In genomic region chr7:133636738-133637352, GRCm38 (mm10) we compare ENCODE assay signal across 9 mouse cellular contexts. TPM values are rescaled to one million over a fixed set of nuclear protein-coding genes. Genes with fewer than 3 reads are reported as not detected.
A peak's percentile ranks its signal among the peaks of the same experiment; 100 is the strongest.
DNase-seq lines count a peak whose midpoint lies in the region; ATAC-seq and TF ChIP-seq lines count a peak whose summit lies in the region.
"Had no signal": no experiment of that assay in that cellular context is flagged by ENCODE, and none has a peak within 500 bp of the region (broad histone marks: within the 10 kb centered on the region; RNA-seq: fewer than 3 reads in every experiment).

No protein-coding gene starts in this region.

- peak overlapping the region; percentile 63 for H3K27ac ChIP-seq in brown adipose tissue, adult 24 weeks (replicated peaks; ENCODE audit: low read depth, low read length)
- peak overlapping the region; percentile 90 for H3K27ac ChIP-seq in heart, embryonic 15.5 days
- peak overlapping the region; percentile 69 for H3K27ac ChIP-seq in liver, embryonic 14.5 days
- H3K27ac ChIP-seq in neural tube, embryonic 11.5 days (ENCODE audit: low read depth, low read length) = peak overlapping the region; percentile 83
- H3K27ac ChIP-seq in stomach, postnatal 0 days (replicated peaks) = peak overlapping the region; percentile 96

- TF ChIP-seq EP300 in liver, embryonic 14.5 days (IDR thresholded peaks at IDR 0.05; ENCODE audit: low read depth) = no peak
- TF ChIP-seq EP300 in stomach, postnatal 0 days (optimal IDR thresholded peaks at IDR 0.05) = no peak

- peak; percentile 8 for ATAC-seq in heart, embryonic 15.5 days (replicated peaks; ENCODE audit: insufficient number of reproducible peaks, insufficient read depth, low FRiP score, low read depth)
- peak; percentile 16; the same call in 1 of the 2 replicates for ATAC-seq in liver, embryonic 14.5 days (ENCODE audit: insufficient read depth)
- ATAC-seq in neural tube, embryonic 11.5 days (ENCODE audit: insufficient read depth, low FRiP score, low TSS enrichment) = peak; percentile 55
- ATAC-seq in stomach, postnatal 0 days (ENCODE audit: low FRiP score, low TSS enrichment) = peak; percentile 23

- peaks cover 2% of the 10 kb centered on the region; the same call in 1 of the 2 replicates for H3K4me1 ChIP-seq in brown adipose tissue, adult 24 weeks (ENCODE audit: control insufficient read depth, insufficient read depth, insufficient read length, low read length)
- H3K4me1 ChIP-seq in heart, embryonic 15.5 days (replicated peaks) = peaks cover 11% of the 10 kb centered on the region
- H3K4me1 ChIP-seq in liver, embryonic 14.5 days (replicated peaks; ENCODE audit: control insufficient read depth in 2 of 2, insufficient read depth in 2 of 2, low read length in 1 of 2) = peaks cover 3 to 8% of the 10 kb centered on the region in 2 experiments; a peak in 2 of 4 replicates
- H3K4me1 ChIP-seq in neural tube, embryonic 11.5 days (ENCODE audit: control insufficient read depth, insufficient read depth, low read length) = peaks cover 6% of the 10 kb centered on the region
- H3K4me1 ChIP-seq in stomach, postnatal 0 days (replicated peaks; ENCODE audit: control insufficient read depth, insufficient read depth) = 0 out of 2 replicates have a peak, but pooled peaks cover 2% of the 10 kb centered on the region

- H3K9ac ChIP-seq in heart, embryonic 15.5 days = peak overlapping the region; percentile 77
- peak overlapping the region; percentile 53 for H3K9ac ChIP-seq in liver, embryonic 14.5 days (replicated peaks)
- peak overlapping the region; percentile 89 for H3K9ac ChIP-seq in neural tube, embryonic 11.5 days (ENCODE audit: low read length)
- peak overlapping the region; percentile 79 for H3K9ac ChIP-seq in stomach, postnatal 0 days (ENCODE audit: low read length)

- peak; percentile 95 for DNase-seq in CD4-positive, CD25-positive, alpha-beta regulatory T cell, adult 2 months (ENCODE audit: low read depth, low spot score)
- DNase-seq in fibroblast of lung, adult 2 months (ENCODE audit: low read depth) = peak; percentile 79
- DNase-seq in kidney, postnatal 25 days = peak; percentile 92 to 95
- peak; percentile 63 to 65 (median 63) for DNase-seq in liver, embryonic 14.5 days (ENCODE audit: low read depth in 3 of 3, low spot score in 3 of 3)
- DNase-seq in neural tube, embryonic 11.5 days (ENCODE audit: low spot score) = peak; percentile 88
- peak; percentile 91 for DNase-seq in stomach, postnatal 0 days (ENCODE audit: low spot score)

- H3K36me3 ChIP-seq in heart, embryonic 15.5 days = peaks cover 20% of the 10 kb centered on the region
- peaks cover 14% of the 10 kb centered on the region for H3K36me3 ChIP-seq in liver, embryonic 14.5 days (replicated peaks; ENCODE audit: control insufficient read depth, insufficient read depth, low read depth)
- peaks cover 1% of the 10 kb centered on the region for H3K36me3 ChIP-seq in neural tube, embryonic 11.5 days (ENCODE audit: control insufficient read depth, insufficient read depth, low read length)
- H3K36me3 ChIP-seq in stomach, postnatal 0 days (ENCODE audit: control insufficient read depth, insufficient read depth, low read length) = peaks cover 5% of the 10 kb centered on the region; the same call in 1 of the 2 replicates

- TF ChIP-seq CTCF in liver, embryonic 14.5 days (IDR thresholded peaks at IDR 0.05; ENCODE audit: low read depth) = peak; percentile 88
- peak; percentile 83 for TF ChIP-seq CTCF in stomach, postnatal 0 days (IDR thresholded peaks at IDR 0.05; ENCODE audit: low read depth)

- peak overlapping the region; percentile 86 for H3K4me2 ChIP-seq in heart, embryonic 15.5 days
- H3K4me2 ChIP-seq in liver, embryonic 14.5 days (ENCODE audit: low read depth) = peak overlapping the region; percentile 95
- peak overlapping the region; percentile 74 for H3K4me2 ChIP-seq in neural tube, embryonic 11.5 days (ENCODE audit: low read depth)
- H3K4me2 ChIP-seq in stomach, postnatal 0 days (replicated peaks; ENCODE audit: low read depth) = peak overlapping the region; percentile 66

- peak overlapping the region; percentile 66 for H3K4me3 ChIP-seq in brown adipose tissue, adult 24 weeks (ENCODE audit: insufficient read depth, low read depth, low read length)
- H3K4me3 ChIP-seq in heart, embryonic 15.5 days = peak overlapping the region; percentile 82
- peak overlapping the region; percentile 74 to 96 for H3K4me3 ChIP-seq in liver, embryonic 14.5 days (ENCODE audit: insufficient read depth in 1 of 2, low read depth in 2 of 2, low read length in 2 of 2)
- peak overlapping the region; percentile 56 for H3K4me3 ChIP-seq in neural tube, embryonic 11.5 days (ENCODE audit: low read depth, low read length)
- peak overlapping the region; percentile 96 for H3K4me3 ChIP-seq in stomach, postnatal 0 days (ENCODE audit: low read depth, low read length)

- no peaks in the 10 kb centered on the region for H3K9me3 ChIP-seq in heart, embryonic 15.5 days (replicated peaks)
- H3K9me3 ChIP-seq in liver, embryonic 14.5 days (ENCODE audit: control insufficient read depth, low read length) = no peaks in the 10 kb centered on the region
- no peaks in the 10 kb centered on the region for H3K9me3 ChIP-seq in neural tube, embryonic 11.5 days (ENCODE audit: control insufficient read depth, low read length)
- no peaks in the 10 kb centered on the region for H3K9me3 ChIP-seq in stomach, postnatal 0 days (ENCODE audit: control insufficient read depth, low read length)

- no peaks in the 10 kb centered on the region for H3K27me3 ChIP-seq in heart, embryonic 15.5 days
- H3K27me3 ChIP-seq in liver, embryonic 14.5 days (ENCODE audit: control insufficient read depth, insufficient read depth, low read length) = no peaks in the 10 kb centered on the region
- H3K27me3 ChIP-seq in neural tube, embryonic 11.5 days (ENCODE audit: control insufficient read depth, insufficient read depth, low read length) = no peaks in the 10 kb centered on the region
- H3K27me3 ChIP-seq in stomach, postnatal 0 days (ENCODE audit: control insufficient read depth, insufficient read depth, low read length) = no peaks in the 10 kb centered on the region

- 2% methylated on average over 21 of the region's 21 CpGs for WGBS in heart, embryonic 15.5 days
- 1% methylated on average over 21 of the region's 21 CpGs for WGBS in liver, embryonic 14.5 days (ENCODE audit: insufficient replicate concordance)
- WGBS in neural tube, embryonic 11.5 days = 2% methylated on average over 21 of the region's 21 CpGs
- WGBS in stomach, postnatal 0 days = 3% methylated on average over 21 of the region's 21 CpGs

RNA-seq across cellular contexts. Expression of gene Edrf1, which starts 0.5 kb away (rescaled TPM):
- 5.7 and 8.6 TPM in 2 replicates for polyA plus RNA-seq in brown adipose tissue, adult 24 weeks (2012; ENCODE audit: insufficient read depth, insufficient read length, missing spikeins)
- 10.9 and 12.8 TPM in 2 replicates for polyA plus RNA-seq in heart, embryonic 15.5 days (2015; fragmentation: Nextera tagmentation; extraction: Ambion mirVana)
- polyA plus RNA-seq in liver, embryonic 14.5 days (2012; rRNA removed) = 6.2 and 9.8 TPM in 2 replicates
- 8.7 and 12.9 TPM in 2 replicates for polyA plus RNA-seq in liver, embryonic 14.5 days (2014; fragmentation: Nextera tagmentation; extraction: Ambion mirVana)
- polyA plus RNA-seq in neural tube, embryonic 11.5 days (2014; fragmentation: Nextera tagmentation; extraction: Ambion mirVana) = 38.0 and 38.2 TPM in 2 replicates
- polyA plus RNA-seq in stomach, postnatal 0 days (2015; fragmentation: Nextera tagmentation; extraction: Ambion mirVana) = 7.2 and 7.6 TPM in 2 replicates

RNA-seq across cellular contexts. Expression of gene Tex36, which starts 34.9 kb away (rescaled TPM):
- not detected in 2 replicates for polyA plus RNA-seq in brown adipose tissue, adult 24 weeks (2012; ENCODE audit: insufficient read depth, insufficient read length, missing spikeins)
- not detected in 2 replicates for polyA plus RNA-seq in heart, embryonic 15.5 days (2015; fragmentation: Nextera tagmentation; extraction: Ambion mirVana)
- polyA plus RNA-seq in liver, embryonic 14.5 days (2012; rRNA removed) = not detected in 2 replicates
- not detected in 2 replicates for polyA plus RNA-seq in liver, embryonic 14.5 days (2014; fragmentation: Nextera tagmentation; extraction: Ambion mirVana)
- polyA plus RNA-seq in neural tube, embryonic 11.5 days (2014; fragmentation: Nextera tagmentation; extraction: Ambion mirVana) = not detected in 2 replicates
- not detected in 2 replicates for polyA plus RNA-seq in stomach, postnatal 0 days (2015; fragmentation: Nextera tagmentation; extraction: Ambion mirVana)

RNA-seq across cellular contexts. Expression of gene Mmp21, which starts 43.0 kb away (rescaled TPM):
- polyA plus RNA-seq in brown adipose tissue, adult 24 weeks (2012; ENCODE audit: insufficient read depth, insufficient read length, missing spikeins) = not detected in 2 replicates
- 0.05 TPM in 1 of 2 replicates, not detected in the other for polyA plus RNA-seq in heart, embryonic 15.5 days (2015; fragmentation: Nextera tagmentation; extraction: Ambion mirVana)
- 0.04 and 0.08 TPM in 2 replicates for polyA plus RNA-seq in liver, embryonic 14.5 days (2012; rRNA removed)
- polyA plus RNA-seq in liver, embryonic 14.5 days (2014; fragmentation: Nextera tagmentation; extraction: Ambion mirVana) = not detected in 2 replicates
- 0.18 TPM in 1 of 2 replicates, not detected in the other for polyA plus RNA-seq in neural tube, embryonic 11.5 days (2014; fragmentation: Nextera tagmentation; extraction: Ambion mirVana)
- polyA plus RNA-seq in stomach, postnatal 0 days (2015; fragmentation: Nextera tagmentation; extraction: Ambion mirVana) = 0.06 TPM in 1 of 2 replicates, not detected in the other
- polyA plus RNA-seq: gonadal fat pad, adult 2 months had no signal

Comparison
In these comparisons a context has a peak if more than half of its experiments do, and no peak if none do; other contexts are left out.
1. Peak in every context shown above with its lines: DNase-seq, ATAC-seq, H3K4me3 ChIP-seq and H3K27ac ChIP-seq.